Mouse (Mus musculus) intestine, embryonic 15.5 days (tissue): Measurements from ENCODE around the gene Adra2a. TPM values are rescaled to one million over a fixed set of nuclear protein-coding genes. Genes with fewer than 3 reads are reported as not detected.
A peak's percentile ranks its signal among the peaks of the same experiment; 100 is the strongest.

Source experiments
- ATAC-seq: fragments of 200-750 bp; cut with Nextera tagmentation; 2 replicates; pipeline ENCODE4 v1.8.0; 2017; ENCODE audit warnings: moderate TSS enrichment, moderate library complexity
- H3K27ac ChIP-seq: fragments of 300-500 bp; sonication (generic); 2 replicates; pipeline ENCODE4 v1.5.1; 2015; ENCODE audit warnings: mild to moderate bottlenecking, inconsistent platforms
- H3K27me3 ChIP-seq: fragments of 300-500 bp; sonication (generic); replicated peaks from 2 replicates; pipeline ENCODE4 v1.6.1; 2015; ENCODE audit warnings: inconsistent platforms
- H3K36me3 ChIP-seq: fragments of 300-500 bp; sonication (generic); 2 replicates; pipeline ENCODE4 v1.6.1; 2015; ENCODE audit warnings: inconsistent platforms
- H3K4me1 ChIP-seq: fragments of 300-500 bp; sonication (generic); replicated peaks from 2 replicates; pipeline ENCODE4 v1.6.1; 2015; ENCODE audit warnings: inconsistent platforms
- H3K4me2 ChIP-seq: fragments of 300-500 bp; sonication (generic); replicated peaks from 2 replicates; pipeline ENCODE4 v1.6.1; 2015; ENCODE audit warnings: mild to moderate bottlenecking, inconsistent platforms
- H3K4me3 ChIP-seq: fragments of 300-500 bp; sonication (generic); replicated peaks from 2 replicates; pipeline ENCODE4 v1.5.1; 2015; ENCODE audit warnings: inconsistent platforms
- H3K9ac ChIP-seq: fragments of 300-500 bp; sonication (generic); 2 replicates; pipeline ENCODE4 v1.6.1; 2015; ENCODE audit warnings: inconsistent platforms
- H3K9me3 ChIP-seq: fragments of 300-500 bp; sonication (generic); 2 replicates; pipeline ENCODE4 v1.6.1; 2016; ENCODE audit warnings: inconsistent platforms
- WGBS: fragments of 180-500 bp; shearing (Covaris S2); methylation state at CpG from one replicate; pipeline ENCODE4 v1.1.7; 2015; 5-methylcytosine and 5-hydroxymethylcytosine counted together
- polyA plus RNA-seq: library from polyadenylated mRNA; unstranded; fragments of >200 nt; fragmentation: Nextera tagmentation; extraction: Ambion mirVana; gene quantifications from 2 replicates; pipeline ENCODE4 v1.2.1, GENCODE M21; 2015

Adra2a gene
- 1.4 TPM in 2 replicates for polyA plus RNA-seq

GRCm38 (mm10) chr19:54043851-54044250, at the start of gene Adra2a:
TSS of gene Adra2a (plus strand) at chr19:54044151.
- Histone ChIP-seq H3K9ac (peak within 1 kb of the TSS; percentile 71), H3K36me3 (no peaks in the 10 kb centered on the region), H3K4me1 (peaks cover 39% of the 10 kb centered on the region), H3K4me3 (peak within 1 kb of the TSS; percentile 60), H3K27me3 (peaks cover 18% of the 10 kb centered on the region), H3K9me3 (no peaks in the 10 kb centered on the region), H3K4me2 (peak within 1 kb of the TSS; percentile 100), H3K27ac (no peak within 1 kb of the TSS)
- no peak for ATAC-seq
- WGBS, result 72% methylated on average over 5 of the region's 5 CpGs

DNA sequence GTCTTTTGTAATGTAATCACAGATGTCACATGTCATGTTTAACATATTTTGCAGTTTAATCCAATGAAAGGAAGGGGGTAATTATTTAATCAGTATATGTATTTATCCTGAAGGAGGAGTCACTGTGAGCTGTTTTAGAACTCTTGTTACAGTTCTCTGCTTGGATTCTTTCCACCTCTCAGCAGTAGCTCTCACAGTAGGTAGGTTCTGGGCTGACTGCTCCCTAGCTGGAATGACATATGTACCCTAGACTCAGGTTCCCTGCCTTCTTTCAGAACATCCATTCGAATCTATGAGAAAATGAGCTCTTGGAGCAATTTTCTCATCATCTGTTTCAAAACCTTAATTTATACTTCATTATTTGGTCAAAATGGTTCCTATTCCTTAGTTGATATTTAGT, 49.7 kb upstream of the Adra2a start:
- Histone ChIP-seq H3K4me2 (no peak overlapping the region), H3K9me3 (no peaks in the 10 kb centered on the region), H3K4me3 (no peak overlapping the region), H3K27ac (no peak overlapping the region), H3K4me1 (no peaks in the 10 kb centered on the region), H3K9ac (no peak overlapping the region), H3K36me3 (no peaks in the 10 kb centered on the region), H3K27me3 (no peaks in the 10 kb centered on the region)
- no peak for ATAC-seq
- 81% methylated on average over 1 of the region's 1 CpGs for WGBS

DNA sequence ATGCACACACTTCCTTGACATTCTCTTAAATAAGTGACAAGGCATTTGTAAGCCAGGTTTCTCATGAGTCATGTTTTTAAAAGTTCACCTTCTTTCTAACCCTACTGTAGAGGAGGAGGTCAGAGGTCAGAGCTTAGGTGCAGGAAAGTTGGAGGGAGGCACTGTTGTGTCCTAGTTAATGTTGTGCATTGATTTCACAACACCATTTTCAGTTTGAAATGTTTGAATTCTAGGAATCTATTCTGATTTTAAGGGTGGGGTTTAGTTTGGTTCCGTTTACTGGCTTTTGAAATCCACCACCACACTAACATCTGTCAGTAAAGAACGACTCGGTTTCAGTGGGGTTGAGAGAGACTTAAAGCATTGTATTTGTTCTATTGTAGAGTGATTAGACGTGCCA, 33.0 kb upstream of the Adra2a start:
- WGBS, result 78% methylated on average over 4 of the region's 4 CpGs
- no peak for ATAC-seq

DNA sequence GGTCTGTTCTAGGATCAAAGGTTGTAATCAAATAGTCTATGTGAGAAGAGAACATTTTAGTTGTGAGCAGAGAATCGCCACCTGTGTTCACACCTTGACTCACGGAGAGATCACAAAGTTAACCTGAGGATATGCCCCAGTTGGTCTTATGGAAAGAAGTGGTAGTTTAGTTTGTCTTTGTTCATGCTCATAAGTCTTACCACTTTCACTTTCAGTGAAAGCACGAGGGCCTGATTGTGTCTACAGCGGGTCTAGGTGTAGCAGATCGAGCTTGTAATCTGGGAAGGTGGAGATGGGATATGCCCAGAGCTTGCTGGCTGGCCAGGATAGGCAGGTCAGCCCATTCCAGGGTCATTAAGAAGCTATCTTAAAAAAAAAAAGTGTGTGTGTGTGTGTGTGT, 29.0 kb upstream of the Adra2a start:
- Histone ChIP-seq H3K9me3 (no peaks in the 10 kb centered on the region), H3K4me2 (no peak overlapping the region), H3K9ac (no peak overlapping the region), H3K4me1 (no peaks in the 10 kb centered on the region), H3K4me3 (no peak overlapping the region), H3K27me3 (no peaks in the 10 kb centered on the region), H3K27ac (no peak overlapping the region), H3K36me3 (no peaks in the 10 kb centered on the region)
- no peak for ATAC-seq
- WGBS, result 90% methylated on average over 5 of the region's 5 CpGs

More for the DNA sequence above, 33.0 kb upstream of the Adra2a start:
- Histone ChIP-seq H3K4me3 (no peak overlapping the region), H3K27ac (no peak overlapping the region), H3K4me2 (no peak overlapping the region), H3K9me3 (no peaks in the 10 kb centered on the region), H3K36me3 (no peaks in the 10 kb centered on the region), H3K27me3 (no peaks in the 10 kb centered on the region), H3K9ac (no peak overlapping the region), H3K4me1 (no peaks in the 10 kb centered on the region)

GRCm38 (mm10) chr19:54015503-54015902, 28.4 kb upstream of the Adra2a start:
- no peak for ATAC-seq
- H3K4me1 ChIP-seq, result no peaks in the 10 kb centered on the region
- no peak overlapping the region for H3K4me2 ChIP-seq
- no peak overlapping the region for H3K27ac ChIP-seq
- no peaks in the 10 kb centered on the region for H3K36me3 ChIP-seq
- no peak overlapping the region for H3K9ac ChIP-seq
- no peak overlapping the region for H3K4me3 ChIP-seq
- H3K27me3 ChIP-seq, result no peaks in the 10 kb centered on the region
- WGBS, result 94% methylated on average over 5 of the region's 5 CpGs
- H3K9me3 ChIP-seq, result no peaks in the 10 kb centered on the region

GRCm38 (mm10) chr19:54035100-54035499, 8.9 kb upstream of the Adra2a start:
- WGBS, result 92% methylated on average over 6 of the region's 6 CpGs
- no peaks in the 10 kb centered on the region for H3K27me3 ChIP-seq
- ATAC-seq, result no peak

DNA sequence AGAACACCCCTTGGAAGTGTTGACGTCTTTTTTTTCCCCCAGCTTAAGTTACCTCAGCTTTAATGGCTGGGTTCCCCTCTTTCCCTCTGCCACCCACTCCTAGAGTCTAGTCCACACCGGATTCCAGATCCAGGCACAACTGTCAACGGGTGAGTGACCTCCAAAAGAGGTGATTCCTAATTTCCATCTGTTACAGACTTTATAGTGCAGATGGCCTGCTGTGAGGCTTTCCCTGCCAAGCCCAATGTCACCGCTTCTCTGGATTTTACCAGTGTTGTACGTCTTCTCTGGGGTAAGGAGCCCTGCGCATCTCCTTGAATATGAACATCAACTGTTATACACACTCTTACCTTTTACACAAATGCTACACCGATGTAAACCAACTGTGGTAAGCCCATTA, 4.5 kb upstream of the Adra2a start:
- Histone ChIP-seq H3K36me3 (no peaks in the 10 kb centered on the region), H3K4me2 (no peak overlapping the region), H3K4me3 (no peak overlapping the region), H3K27ac (no peak overlapping the region), H3K9ac (no peak overlapping the region), H3K9me3 (no peaks in the 10 kb centered on the region), H3K27me3 (no peaks in the 10 kb centered on the region), H3K4me1 (0 out of 2 replicates have a peak, but pooled peaks cover under 1% of the 10 kb centered on the region)
- 80% methylated on average over 7 of the region's 7 CpGs for WGBS
- no peak for ATAC-seq

More at GRCm38 (mm10) chr19:54035100-54035499, 8.9 kb upstream of the Adra2a start:
- Histone ChIP-seq H3K4me1 (no peaks in the 10 kb centered on the region), H3K27ac (no peak overlapping the region), H3K4me3 (no peak overlapping the region), H3K9me3 (no peaks in the 10 kb centered on the region), H3K4me2 (no peak overlapping the region), H3K9ac (no peak overlapping the region), H3K36me3 (no peaks in the 10 kb centered on the region)

DNA sequence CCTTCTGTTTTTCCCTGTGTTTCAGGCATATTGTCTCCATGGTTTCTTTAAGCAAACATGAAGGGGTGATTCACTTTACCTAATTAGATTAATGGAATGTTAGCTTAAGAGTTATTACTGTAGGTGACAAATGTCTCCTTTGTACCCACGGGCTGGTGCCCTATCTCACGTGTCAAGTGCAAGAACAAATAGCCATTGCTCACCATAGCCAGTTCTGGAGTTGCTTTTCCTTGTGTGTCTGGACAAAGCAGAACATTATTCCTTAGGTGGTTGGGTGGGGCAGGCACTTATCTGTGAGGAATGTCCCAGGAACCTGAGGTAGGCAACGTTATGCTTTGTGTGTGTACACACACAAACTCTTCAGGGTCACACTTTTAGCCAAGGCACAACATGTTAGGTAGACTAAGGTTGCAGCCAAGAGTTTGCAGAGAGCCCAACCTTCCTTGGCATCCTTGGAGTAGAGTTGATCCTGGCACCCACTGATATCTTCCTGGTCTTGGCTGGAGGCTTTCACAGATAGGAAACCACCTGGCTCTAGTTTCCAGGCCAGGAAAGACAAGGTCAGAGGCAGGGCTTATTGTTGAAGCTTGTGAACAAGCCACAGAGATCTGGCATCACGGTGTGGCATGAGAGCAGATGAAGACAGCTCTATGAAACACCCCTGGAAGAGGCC, 3.5 kb upstream of the Adra2a start:
- Histone ChIP-seq H3K36me3 (no peaks in the 10 kb centered on the region), H3K9ac (no peak overlapping the region), H3K9me3 (no peaks in the 10 kb centered on the region), H3K4me1 (0 out of 2 replicates have a peak, but pooled peaks cover 9% of the 10 kb centered on the region), H3K27ac (no peak overlapping the region), H3K27me3 (peaks cover 4% of the 10 kb centered on the region; the same call in 1 of the 2 replicates), H3K4me3 (no peak overlapping the region), H3K4me2 (peak overlapping the region; percentile 12)
- no peak for ATAC-seq
- 38% methylated on average over 4 of the region's 4 CpGs for WGBS

GRCm38 (mm10) chr19:54041029-54041367, 3.0 kb upstream of the Adra2a start:
- H3K27ac ChIP-seq, result no peak overlapping the region
- no peak for ATAC-seq
- H3K9me3 ChIP-seq, result no peaks in the 10 kb centered on the region
- 29% methylated on average over 5 of the region's 5 CpGs for WGBS
- H3K36me3 ChIP-seq, result no peaks in the 10 kb centered on the region
- H3K27me3 ChIP-seq, result peaks cover 6% of the 10 kb centered on the region
- peaks cover 13% of the 10 kb centered on the region for H3K4me1 ChIP-seq
- peak overlapping the region; percentile 12 for H3K4me2 ChIP-seq
- H3K4me3 ChIP-seq, result no peak overlapping the region
- no peak overlapping the region for H3K9ac ChIP-seq

DNA sequence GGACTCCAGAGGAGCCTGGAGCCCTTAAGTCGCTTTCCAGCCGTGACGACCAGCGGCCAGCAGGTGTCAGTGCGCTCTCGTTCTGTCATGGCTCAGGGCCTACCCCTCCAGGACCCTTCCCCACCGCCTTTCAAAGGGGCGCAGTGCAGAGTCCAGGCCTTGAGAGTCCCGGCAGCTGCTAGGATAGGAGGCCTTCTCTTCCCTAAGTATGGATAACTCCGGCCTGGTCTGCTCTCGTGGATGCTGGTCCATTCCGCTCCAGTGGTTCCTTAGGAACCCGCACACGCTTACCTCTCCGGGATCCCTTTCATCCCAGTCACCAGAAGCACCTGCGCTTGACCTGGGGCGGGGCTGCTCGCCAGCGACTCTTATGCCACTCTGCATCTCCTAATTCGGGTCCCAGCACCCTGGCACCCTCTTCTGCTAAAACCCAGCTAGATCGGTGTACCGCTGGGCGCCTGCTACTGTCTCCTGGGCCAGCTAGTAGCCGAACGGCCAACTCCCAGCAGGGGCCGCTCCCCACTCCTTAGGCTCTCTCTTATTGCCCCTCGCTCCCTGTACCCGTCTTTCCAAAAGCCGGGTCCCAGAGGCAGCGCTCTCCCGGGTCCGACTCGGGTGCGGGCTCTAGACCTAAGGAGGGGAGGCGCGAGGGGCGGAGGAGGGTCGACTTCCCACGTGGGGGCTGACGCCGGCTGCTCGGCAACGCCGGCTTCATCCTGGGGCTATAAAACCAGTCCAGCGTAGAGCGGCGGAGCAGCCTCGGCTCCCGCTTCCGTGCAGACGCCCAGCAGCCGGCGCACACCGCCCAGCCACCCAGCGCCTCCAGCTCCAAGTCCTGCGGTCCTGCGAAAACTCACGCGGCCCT, 788 bp downstream of the Adra2a start:
- H3K9me3 ChIP-seq, result no peaks in the 10 kb centered on the region
- under 1% methylated on average over 59 of the region's 59 CpGs for WGBS
- 0 out of 2 replicates have a peak overlapping the region, but pooled peaks have one; percentile 48 for H3K27ac ChIP-seq

GRCm38 (mm10) chr19:54045412-54045811, 1.5 kb downstream of the Adra2a start:
- Histone ChIP-seq H3K4me2 (peak overlapping the region; percentile 100), H3K9me3 (no peaks in the 10 kb centered on the region), H3K27ac (0 out of 2 replicates have a peak overlapping the region, but pooled peaks have one; percentile 48), H3K4me3 (peak overlapping the region; percentile 60), H3K4me1 (peaks cover 39% of the 10 kb centered on the region), H3K9ac (peak overlapping the region; percentile 71), H3K27me3 (peaks cover 23% of the 10 kb centered on the region), H3K36me3 (no peaks in the 10 kb centered on the region)
- ATAC-seq, result peak; percentile 26
- under 1% methylated on average over 29 of the region's 29 CpGs for WGBS

More for the DNA sequence above, 788 bp downstream of the Adra2a start:
- peak overlapping the region; percentile 71 for H3K9ac ChIP-seq
- H3K27me3 ChIP-seq, result peaks cover 23% of the 10 kb centered on the region
- peak overlapping the region; percentile 60 for H3K4me3 ChIP-seq
- peak overlapping the region; percentile 100 for H3K4me2 ChIP-seq
- ATAC-seq, result peak; percentile 85
- no peaks in the 10 kb centered on the region for H3K36me3 ChIP-seq
- peaks cover 39% of the 10 kb centered on the region for H3K4me1 ChIP-seq

- WGBS, result 2% methylated on average over 54 of the region's 55 CpGs
- Histone ChIP-seq H3K4me1 (peaks cover 39% of the 10 kb centered on the region), H3K36me3 (no peaks in the 10 kb centered on the region), H3K9ac (peak overlapping the region; percentile 71; the same call in 1 of the 2 replicates), H3K4me3 (peak overlapping the region; percentile 60), H3K27me3 (peaks cover 23% of the 10 kb centered on the region), H3K4me2 (peak overlapping the region; percentile 100), H3K9me3 (no peaks in the 10 kb centered on the region), H3K27ac (no peak overlapping the region)
- no peak for ATAC-seq
Observed at GRCm38 (mm10) chr19:54045931-54046683, 2.2 kb downstream of the Adra2a start.
